Comparison of ENCODE assay signal across 20 mouse cellular contexts in genomic region chr3:85535621-85536520, GRCm38 (mm10). TPM values are rescaled to one million over a fixed set of nuclear protein-coding genes. Genes with fewer than 3 reads are reported as not detected.
DNase-seq lines count a peak whose midpoint lies in the region; ATAC-seq and TF ChIP-seq lines count a peak whose summit lies in the region.
"Had no signal": no experiment of that assay in that cellular context is flagged by ENCODE, and none has a peak within 500 bp of the region (broad histone marks: within the 10 kb centered on the region; RNA-seq: fewer than 3 reads in every experiment).

No protein-coding gene starts in this region.

- no peak overlapping the region for H3K4me2 ChIP-seq in lung, embryonic 14.5 days
- no peak overlapping the region for H3K4me2 ChIP-seq in lung, postnatal 0 days (replicated peaks; ENCODE audit: low read depth, low read length)
- no peak overlapping the region for H3K4me2 ChIP-seq in embryonic facial prominence, embryonic 13.5 days
- H3K4me2 ChIP-seq in limb, embryonic 12.5 days, result 0 out of 2 replicates have a peak overlapping the region, but pooled peaks have one; percentile 1
- H3K4me2 ChIP-seq: heart, embryonic 11.5 days; hindbrain, embryonic 13.5 days; intestine, embryonic 15.5 days; liver, embryonic 12.5 days; lung, embryonic 15.5 days; midbrain, embryonic 15.5 days; stomach, embryonic 15.5 days had no signal

- 50% methylated on average over 11 of the region's 11 CpGs for WGBS in lung, embryonic 14.5 days
- WGBS in lung, postnatal 0 days, result 62% methylated on average over 11 of the region's 11 CpGs
- 56% methylated on average over 11 of the region's 11 CpGs for WGBS in embryonic facial prominence, embryonic 13.5 days
- WGBS in limb, embryonic 12.5 days, result 31% methylated on average over 11 of the region's 11 CpGs

- H3K9me3 ChIP-seq in lung, embryonic 14.5 days (ENCODE audit: low read depth, low read length), result no peaks in the 10 kb centered on the region
- H3K9me3 ChIP-seq in lung, postnatal 0 days (ENCODE audit: low read length), result no peaks in the 10 kb centered on the region
- no peaks in the 10 kb centered on the region for H3K9me3 ChIP-seq in embryonic facial prominence, embryonic 13.5 days
- H3K9me3 ChIP-seq in limb, embryonic 12.5 days, result no peaks in the 10 kb centered on the region
- H3K9me3 ChIP-seq: forebrain, embryonic 10.5 days; hindbrain, embryonic 13.5 days; intestine, embryonic 15.5 days; liver, embryonic 12.5 days; lung, embryonic 15.5 days; midbrain, embryonic 15.5 days; stomach, embryonic 15.5 days had no signal

- no peak overlapping the region for H3K27ac ChIP-seq in lung, embryonic 14.5 days (ENCODE audit: low read depth)
- no peak overlapping the region for H3K27ac ChIP-seq in lung, postnatal 0 days (ENCODE audit: low read length)
- H3K27ac ChIP-seq in embryonic facial prominence, embryonic 13.5 days, result peak overlapping the region; percentile 29
- H3K27ac ChIP-seq in limb, embryonic 12.5 days, result no peak overlapping the region
- H3K27ac ChIP-seq in gastrocnemius, adult 2 months, result no peak overlapping the region
- H3K27ac ChIP-seq: forebrain, embryonic 10.5 days; hindbrain, embryonic 13.5 days; intestine, embryonic 15.5 days; liver, embryonic 12.5 days; lung, embryonic 15.5 days; midbrain, embryonic 15.5 days; stomach, embryonic 15.5 days had no signal

- H3K4me3 ChIP-seq in lung, embryonic 14.5 days (ENCODE audit: low read depth, low read length), result no peak overlapping the region
- H3K4me3 ChIP-seq in lung, postnatal 0 days (ENCODE audit: low read depth, low read length), result no peak overlapping the region
- no peak overlapping the region for H3K4me3 ChIP-seq in embryonic facial prominence, embryonic 13.5 days
- no peak overlapping the region for H3K4me3 ChIP-seq in limb, embryonic 12.5 days (replicated peaks)
- H3K4me3 ChIP-seq in gastrocnemius, adult 2 months, result no peak overlapping the region
- H3K4me3 ChIP-seq: forebrain, embryonic 10.5 days; hindbrain, embryonic 13.5 days; intestine, embryonic 15.5 days; liver, embryonic 12.5 days; lung, embryonic 15.5 days; midbrain, embryonic 15.5 days; stomach, embryonic 15.5 days had no signal

- peak; percentile 63; the same call in 1 of the 2 replicates for ATAC-seq in lung, embryonic 14.5 days (ENCODE audit: insufficient read depth)
- ATAC-seq in lung, postnatal 0 days, result no peak
- no peak for ATAC-seq in embryonic facial prominence, embryonic 13.5 days (ENCODE audit: insufficient number of reproducible peaks, insufficient read depth, low FRiP score, low TSS enrichment, low read depth)
- ATAC-seq in limb, embryonic 12.5 days (ENCODE audit: insufficient number of reproducible peaks, insufficient read depth, low FRiP score, low TSS enrichment, low read depth), result peak; percentile 66; the same call in 1 of the 2 replicates
- ATAC-seq: intestine, embryonic 15.5 days; liver, embryonic 12.5 days; midbrain, embryonic 15.5 days had no signal

- no peaks in the 10 kb centered on the region for H3K27me3 ChIP-seq in lung, embryonic 14.5 days (ENCODE audit: insufficient read depth, low read length)
- no peaks in the 10 kb centered on the region for H3K27me3 ChIP-seq in lung, postnatal 0 days (replicated peaks; ENCODE audit: insufficient read depth, low read length)
- no peaks in the 10 kb centered on the region for H3K27me3 ChIP-seq in embryonic facial prominence, embryonic 13.5 days
- no peaks in the 10 kb centered on the region for H3K27me3 ChIP-seq in limb, embryonic 12.5 days
- H3K27me3 ChIP-seq: hindbrain, embryonic 13.5 days; intestine, embryonic 15.5 days; liver, embryonic 12.5 days; lung, embryonic 15.5 days; midbrain, embryonic 15.5 days; stomach, embryonic 15.5 days had no signal

- DNase-seq in embryo, embryonic 10.5 days (ENCODE audit: low spot score), result peak; percentile 26
- no peak for DNase-seq in embryo, embryonic 10 days (ENCODE audit: low spot score)
- DNase-seq in lung, embryonic 14.5 days, result peak; percentile 41
- DNase-seq in lung, postnatal 0 days (ENCODE audit: low spot score), result no peak
- no peak for DNase-seq in gastrocnemius, adult 2 months
- DNase-seq in adrenal gland, adult 8-10 months, result no peak
- DNase-seq: adrenal gland, postnatal 14 days; gastrocnemius, postnatal 25 days; heart, postnatal 14 days; spleen, adult 18-20 months had no signal

- intact Hi-C loops in gastrocnemius, adult 2 months (cut with DNase I), result no loop called here

- TF ChIP-seq EP300 in lung, postnatal 0 days (IDR thresholded peaks at IDR 0.05), result no peak

- H3K9ac ChIP-seq in lung, embryonic 14.5 days, result no peak overlapping the region
- H3K9ac ChIP-seq in lung, postnatal 0 days (replicated peaks; ENCODE audit: low read depth), result no peak overlapping the region
- no peak overlapping the region for H3K9ac ChIP-seq in embryonic facial prominence, embryonic 13.5 days
- no peak overlapping the region for H3K9ac ChIP-seq in limb, embryonic 12.5 days (replicated peaks)
- H3K9ac ChIP-seq: hindbrain, embryonic 13.5 days; intestine, embryonic 15.5 days; liver, embryonic 12.5 days; lung, embryonic 15.5 days; midbrain, embryonic 15.5 days; stomach, embryonic 15.5 days had no signal

- H3K4me1 ChIP-seq in lung, embryonic 14.5 days (ENCODE audit: insufficient read depth), result no peaks in the 10 kb centered on the region
- H3K4me1 ChIP-seq in lung, postnatal 0 days (ENCODE audit: insufficient read depth, low read depth, low read length), result no peaks in the 10 kb centered on the region
- peaks cover 16% of the 10 kb centered on the region for H3K4me1 ChIP-seq in embryonic facial prominence, embryonic 13.5 days
- H3K4me1 ChIP-seq in limb, embryonic 12.5 days (replicated peaks), result peaks cover 26% of the 10 kb centered on the region
- H3K4me1 ChIP-seq: intestine, embryonic 15.5 days; liver, embryonic 12.5 days; lung, embryonic 15.5 days; midbrain, embryonic 15.5 days; stomach, embryonic 15.5 days had no signal

- no peaks in the 10 kb centered on the region for H3K36me3 ChIP-seq in lung, embryonic 14.5 days (ENCODE audit: insufficient read depth)
- H3K36me3 ChIP-seq in lung, postnatal 0 days (ENCODE audit: insufficient read depth, low read length), result no peaks in the 10 kb centered on the region
- no peaks in the 10 kb centered on the region for H3K36me3 ChIP-seq in embryonic facial prominence, embryonic 13.5 days
- no peaks in the 10 kb centered on the region for H3K36me3 ChIP-seq in limb, embryonic 12.5 days
- H3K36me3 ChIP-seq: forebrain, embryonic 10.5 days; hindbrain, embryonic 13.5 days; intestine, embryonic 15.5 days; liver, embryonic 12.5 days; lung, embryonic 15.5 days; midbrain, embryonic 15.5 days; stomach, embryonic 15.5 days had no signal

- no peak for TF ChIP-seq CTCF in lung, embryonic 14.5 days (IDR thresholded peaks at IDR 0.05; ENCODE audit: low read depth)
- TF ChIP-seq CTCF in lung, postnatal 0 days (IDR thresholded peaks at IDR 0.05), result no peak
- no peak for TF ChIP-seq CTCF in gastrocnemius, adult 2 months (IDR thresholded peaks at IDR 0.05)

RNA-seq across cellular contexts. Expression of gene Gatb, which starts 38.0 kb away (rescaled TPM):
- polyA plus RNA-seq in lung, embryonic 14.5 days (2014; fragmentation: Nextera tagmentation; extraction: Ambion mirVana), result 18.2 and 21.2 TPM in 2 replicates
- polyA plus RNA-seq in lung, postnatal 0 days (2015; fragmentation: Nextera tagmentation; extraction: Ambion mirVana), result 9.2 and 9.3 TPM in 2 replicates
- polyA plus RNA-seq in embryonic facial prominence, embryonic 13.5 days (2015; fragmentation: Nextera tagmentation; extraction: Ambion mirVana), result 19.9 and 22.5 TPM in 2 replicates
- 22.7 and 23.9 TPM in 2 replicates for polyA plus RNA-seq in limb, embryonic 12.5 days (2016; fragmentation: Nextera tagmentation; extraction: Ambion mirVana)
- 10 to 100 TPM; 17.4 to 19.6 TPM for total RNA-seq in gastrocnemius, adult 2 months (2021)
- total RNA-seq in adrenal gland, adult 8-10 months (2022), result 10 to 100 TPM; 37.4 to 63.7 (median 49.0) TPM

Comparison
In these comparisons a context has a peak if more than half of its experiments do, and no peak if none do; other contexts are left out.
1. DNase-seq: peak in embryo, embryonic 10.5 days (single experiment) and lung, embryonic 14.5 days (single experiment); none in embryo, embryonic 10 days (single experiment), lung, postnatal 0 days (single experiment), gastrocnemius, adult 2 months (single experiment) and adrenal gland, adult 8-10 months (single experiment).
2. ATAC-seq: peak in lung, embryonic 14.5 days (single experiment) and limb, embryonic 12.5 days (single experiment); none in lung, postnatal 0 days (single experiment) and embryonic facial prominence, embryonic 13.5 days (single experiment).